Mouse (Mus musculus) WW6 (cell line): ENCODE measurements around the gene Gm20388.

Source experiments
- DNase-seq: peaks from one replicate; pipeline ENCODE4 v3.0.0-alpha.2; 2013; ENCODE audit warnings: low read depth, low spot score

The Gm20388 gene

DNA sequence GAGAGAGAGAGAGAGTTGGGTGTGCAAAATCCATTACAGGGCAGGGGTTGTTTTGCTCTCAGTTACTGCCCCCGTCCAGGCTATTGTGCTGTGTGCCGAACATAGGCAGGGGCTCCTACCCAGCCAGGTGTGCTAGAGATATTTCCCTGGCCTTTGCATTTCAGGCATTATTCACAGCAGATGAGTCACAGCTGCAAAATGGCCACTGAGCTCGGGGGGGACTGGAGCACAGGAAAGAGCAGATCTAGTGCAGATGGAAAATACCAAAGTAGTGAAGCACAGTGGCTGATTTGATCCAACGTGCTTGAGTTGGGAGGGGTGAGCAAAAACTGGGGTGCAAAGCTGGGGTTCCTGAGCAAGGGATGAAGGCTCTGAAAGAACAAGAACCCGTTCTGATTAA, 210.3 kb downstream of the Gm20388 start:
- DNase-seq: no peak

GRCm38 (mm10) chr8:120124261-120124660, 213.6 kb downstream of the Gm20388 start:
- no peak for DNase-seq

DNA sequence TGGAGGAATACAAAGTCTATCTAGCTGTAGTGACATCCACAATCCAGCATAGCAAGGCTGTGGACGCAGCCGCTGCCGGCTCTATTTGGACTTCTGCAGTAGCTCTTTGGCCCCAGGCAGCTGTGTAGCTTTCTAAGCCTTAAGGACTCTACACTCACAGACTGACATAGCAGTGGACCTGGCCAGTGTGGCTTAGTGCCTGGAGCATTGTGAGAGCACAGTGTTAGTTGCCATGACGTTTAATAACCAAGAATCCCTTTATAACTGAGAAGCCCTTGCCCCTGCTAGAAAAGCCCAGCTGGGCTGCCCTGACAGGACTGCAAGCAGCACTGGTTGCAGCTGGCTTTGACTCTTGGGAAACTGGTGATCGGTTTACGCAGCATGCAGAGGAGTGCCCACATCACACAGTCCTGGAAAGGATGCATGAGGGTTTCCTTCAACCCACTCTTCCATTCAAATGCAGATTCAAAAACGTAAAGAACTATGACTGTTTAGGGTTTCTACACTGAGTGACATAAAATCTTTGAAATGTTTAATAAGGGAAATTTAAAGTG, 214.3 kb downstream of the Gm20388 start:
- DNase-seq: no peak

GRCm38 (mm10) chr8:120126357-120127161, 215.9 kb downstream of the Gm20388 start:
- DNase-seq: no peak

GRCm38 (mm10) chr8:120129547-120129946, 218.9 kb downstream of the Gm20388 start:
- no peak for DNase-seq

DNA sequence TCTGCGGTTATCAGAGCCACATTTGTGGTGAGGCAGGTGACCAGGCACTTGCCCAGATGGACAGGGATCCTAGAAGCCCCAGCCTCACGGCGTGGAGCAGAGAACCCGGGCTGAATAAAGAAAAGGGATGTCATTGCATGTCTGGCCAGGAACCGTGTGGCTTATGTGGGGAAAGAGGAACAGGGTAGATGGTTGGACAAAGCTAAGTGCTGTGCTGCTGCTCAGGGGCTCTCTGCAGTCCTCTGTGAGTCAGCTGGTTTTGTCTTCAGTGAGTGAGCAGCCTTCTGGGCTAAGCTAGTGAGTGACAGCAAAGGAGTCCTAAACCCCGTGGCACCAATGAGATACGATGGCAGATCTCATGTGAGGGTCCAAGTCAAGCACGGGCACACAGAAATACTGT, 220.5 kb downstream of the Gm20388 start:
- no peak for DNase-seq

GRCm38 (mm10) chr8:120133169-120133568, 222.5 kb downstream of the Gm20388 start:
- no peak for DNase-seq

GRCm38 (mm10) chr8:120135687-120136086, 225.0 kb downstream of the Gm20388 start:
- no peak for DNase-seq

GRCm38 (mm10) chr8:120136618-120137017, 226.0 kb downstream of the Gm20388 start:
- DNase-seq: no peak

- DNase-seq: no peak
Measured at GRCm38 (mm10) chr8:120138958-120139357, 228.3 kb downstream of the Gm20388 start.

- DNase-seq: no peak
Measured at GRCm38 (mm10) chr8:120140769-120141168, 230.1 kb downstream of the Gm20388 start.

DNA sequence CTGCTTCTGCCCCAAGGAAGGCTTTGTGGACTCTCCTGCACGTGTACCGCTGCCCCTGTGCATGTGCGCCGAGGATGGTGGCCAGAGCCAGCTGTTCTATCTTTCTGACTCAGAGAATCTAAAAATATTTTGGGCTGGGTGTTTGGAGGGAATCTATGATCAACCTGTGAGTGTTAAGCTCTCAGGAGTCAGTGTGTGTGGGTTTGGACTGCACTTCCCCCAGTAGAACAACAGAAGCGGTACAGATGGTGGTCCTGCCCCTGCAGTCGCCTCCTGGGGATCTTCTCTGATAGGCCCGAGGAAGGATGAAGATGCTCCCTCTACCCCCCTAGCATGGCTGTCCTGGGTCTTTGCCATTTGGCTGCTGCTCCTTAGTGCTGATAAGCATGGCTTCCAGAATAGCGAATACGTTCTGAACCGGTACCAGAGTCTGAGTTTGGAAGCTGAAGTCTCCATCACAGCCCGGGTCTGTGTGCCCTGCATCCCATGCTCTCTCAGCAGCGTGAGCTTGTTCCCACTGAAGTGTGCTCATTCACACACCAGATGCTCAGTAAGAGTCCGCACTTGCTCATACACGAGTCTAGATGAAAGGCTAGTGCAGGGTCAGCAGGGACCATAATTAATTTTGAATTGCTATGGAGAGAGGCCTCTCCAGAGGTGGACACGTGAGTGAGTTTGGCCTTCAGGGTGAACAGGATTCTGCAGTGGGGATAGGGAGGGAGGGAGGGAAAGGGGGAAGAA, 233.4 kb downstream of the Gm20388 start:
- no peak for DNase-seq

DNA sequence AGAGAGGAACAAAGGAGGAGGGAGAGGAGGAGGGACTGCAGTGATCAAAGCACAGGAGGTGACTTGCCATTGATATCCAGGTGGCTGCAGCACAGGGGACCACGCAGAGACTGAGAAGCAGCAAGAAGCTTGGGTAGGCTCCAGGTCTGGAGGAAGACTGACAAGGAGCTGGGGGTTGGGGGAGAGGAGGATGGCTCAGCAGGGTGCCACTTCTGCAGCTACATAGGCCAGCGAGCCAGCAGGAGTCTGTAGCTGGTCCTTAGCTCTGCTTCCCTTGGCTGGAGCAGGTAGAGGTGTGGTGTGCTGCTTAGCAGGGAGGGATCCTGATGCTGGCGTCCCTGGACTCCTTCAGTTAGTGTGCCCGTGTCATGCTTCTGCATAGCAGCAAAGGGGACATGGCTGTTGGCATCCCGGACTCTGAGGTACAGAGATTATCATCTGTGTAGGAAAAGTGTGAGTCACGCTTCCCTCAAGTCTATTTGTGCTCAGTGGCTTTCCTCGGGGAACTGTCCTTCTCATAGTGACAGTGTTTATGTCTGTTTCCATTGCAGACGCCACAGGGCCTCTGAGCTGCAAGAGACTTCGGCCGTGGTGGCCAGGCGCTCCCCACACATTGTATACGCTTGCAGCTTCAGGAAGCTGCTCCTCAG, 234.1 kb downstream of the Gm20388 start:
- DNase-seq: no peak

DNA sequence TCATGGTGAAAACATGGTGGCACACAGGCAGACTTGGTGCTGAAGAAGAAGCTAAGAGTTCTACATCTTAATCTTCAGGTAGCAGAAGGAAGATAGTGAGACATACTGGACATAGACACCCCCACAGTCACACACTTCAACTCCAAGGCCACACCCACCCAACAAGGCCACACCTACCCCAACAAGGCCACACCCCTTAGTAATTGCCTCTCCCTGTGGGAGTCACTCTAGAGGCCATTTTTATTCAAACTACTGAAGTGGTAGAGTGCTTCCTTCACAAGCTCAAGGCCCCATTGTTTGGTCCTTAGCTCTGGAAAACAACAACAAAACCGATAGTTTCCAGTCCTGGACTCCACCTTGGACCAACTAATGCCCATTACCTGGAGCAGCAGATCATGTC, 235.4 kb downstream of the Gm20388 start:
- no peak for DNase-seq

DNA sequence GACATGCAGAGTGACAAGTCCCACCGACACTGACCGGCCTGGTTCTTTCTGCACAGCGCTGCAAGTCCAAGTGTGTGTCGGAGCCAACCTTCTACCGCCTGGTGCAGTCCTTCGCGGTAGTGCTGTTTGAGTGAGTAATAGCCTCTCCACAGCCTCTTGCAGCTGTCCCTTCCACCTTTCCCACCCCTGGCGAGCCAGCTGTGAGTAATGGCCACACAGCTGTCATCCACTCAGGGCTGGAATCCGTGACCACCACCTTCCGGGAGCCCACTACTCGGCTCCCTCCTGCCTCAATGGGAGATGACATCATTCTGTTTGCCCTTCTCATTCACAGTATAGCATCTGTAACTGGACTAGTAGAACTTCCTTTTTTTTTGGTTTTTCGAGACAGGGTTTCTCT, 239.4 kb downstream of the Gm20388 start:
- no peak for DNase-seq

DNA sequence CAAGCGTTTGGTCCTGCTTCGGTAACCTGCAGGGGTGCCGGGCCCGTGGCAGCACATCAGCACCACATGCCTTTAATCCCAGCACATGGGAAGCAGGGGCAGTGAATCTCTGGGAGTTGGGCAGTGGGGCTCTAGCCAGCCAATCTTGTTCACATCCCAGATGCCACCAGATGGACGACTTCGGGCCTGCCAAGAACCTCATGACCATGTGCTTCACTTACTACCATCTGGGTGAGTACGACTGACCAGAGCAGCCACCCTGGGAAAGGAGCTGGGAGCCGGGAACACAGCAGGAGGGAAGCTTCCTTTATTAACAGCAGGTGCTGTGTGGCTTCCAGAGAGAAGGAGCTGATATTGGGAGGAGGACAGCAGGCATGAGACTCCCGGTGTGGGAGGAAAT, 240.5 kb downstream of the Gm20388 start:
- DNase-seq: no peak

DNA sequence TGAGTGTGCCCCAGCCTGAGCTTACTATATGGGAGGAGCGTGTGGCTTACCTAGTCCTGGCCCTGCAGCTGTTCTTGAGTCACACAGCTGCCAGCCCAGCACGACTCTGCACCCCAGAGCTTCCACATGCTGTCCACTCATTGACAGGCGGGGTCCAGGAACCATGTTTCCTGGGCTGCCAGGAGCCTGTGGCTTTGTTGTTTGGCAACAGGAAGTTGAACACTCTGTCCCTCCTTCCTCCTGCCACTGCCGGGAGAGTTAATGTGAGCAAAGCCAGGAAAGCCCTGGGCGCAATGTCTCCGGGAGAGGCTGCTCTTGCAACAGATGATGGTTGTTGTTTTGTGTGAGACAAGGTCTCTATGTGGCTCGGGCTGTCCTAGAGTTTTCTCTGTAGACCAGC, 242.0 kb downstream of the Gm20388 start:
- DNase-seq: no peak

- DNase-seq: no peak
Measured at GRCm38 (mm10) chr8:120160366-120160765, 249.7 kb downstream of the Gm20388 start.

GRCm38 (mm10) chr8:120161658-120162403, 251.2 kb downstream of the Gm20388 start:
- no peak for DNase-seq

DNA sequence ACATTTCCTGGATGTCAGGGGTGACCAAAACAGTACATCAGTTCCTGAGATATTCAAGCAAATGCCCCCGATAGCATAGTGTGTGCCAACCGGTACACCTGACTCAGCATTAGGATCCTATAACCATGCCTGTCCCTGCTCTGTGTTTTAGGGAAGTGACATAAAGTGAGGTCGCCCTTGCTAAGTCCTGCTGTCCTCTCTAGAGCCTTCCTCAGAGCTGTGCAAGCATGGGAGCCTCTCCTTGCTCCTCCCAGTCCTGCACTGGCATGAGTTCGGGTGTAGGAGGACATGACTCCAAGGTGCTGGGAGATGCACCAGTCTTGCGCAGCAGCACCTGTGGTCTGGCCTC, 251.7 kb downstream of the Gm20388 start:
- no peak for DNase-seq

DNA sequence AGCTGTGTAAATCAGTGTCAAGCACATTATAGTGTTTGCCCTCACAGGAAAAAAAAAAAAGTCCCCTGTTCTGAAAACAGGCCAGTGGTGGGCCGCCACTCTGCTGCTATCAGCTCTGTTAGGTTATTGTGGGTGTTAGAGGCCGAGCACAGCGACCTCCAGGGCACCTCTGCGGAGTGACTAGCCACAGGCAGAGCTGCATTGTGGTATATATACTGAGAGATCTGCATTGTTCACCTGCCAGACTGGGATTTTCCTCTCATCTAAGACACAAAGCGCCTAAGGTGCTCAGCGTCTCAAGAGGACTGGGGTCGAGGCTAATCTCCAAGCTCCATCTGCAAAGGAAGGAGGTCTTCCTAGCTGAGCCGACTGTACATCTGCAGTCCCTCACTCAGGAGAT, 252.7 kb downstream of the Gm20388 start:
- no peak for DNase-seq

- DNase-seq: no peak
Measured at GRCm38 (mm10) chr8:120164026-120164425, 253.4 kb downstream of the Gm20388 start.
